Mouse (Mus musculus): ENCODE measurements around the gene Acot13. TPM values are rescaled to one million over a fixed set of nuclear protein-coding genes. Genes with fewer than 3 reads are reported as not detected.

Gene Acot13
- polyA plus RNA-seq, 2 experiments: 38.2 to 61.9 TPM

DNA sequence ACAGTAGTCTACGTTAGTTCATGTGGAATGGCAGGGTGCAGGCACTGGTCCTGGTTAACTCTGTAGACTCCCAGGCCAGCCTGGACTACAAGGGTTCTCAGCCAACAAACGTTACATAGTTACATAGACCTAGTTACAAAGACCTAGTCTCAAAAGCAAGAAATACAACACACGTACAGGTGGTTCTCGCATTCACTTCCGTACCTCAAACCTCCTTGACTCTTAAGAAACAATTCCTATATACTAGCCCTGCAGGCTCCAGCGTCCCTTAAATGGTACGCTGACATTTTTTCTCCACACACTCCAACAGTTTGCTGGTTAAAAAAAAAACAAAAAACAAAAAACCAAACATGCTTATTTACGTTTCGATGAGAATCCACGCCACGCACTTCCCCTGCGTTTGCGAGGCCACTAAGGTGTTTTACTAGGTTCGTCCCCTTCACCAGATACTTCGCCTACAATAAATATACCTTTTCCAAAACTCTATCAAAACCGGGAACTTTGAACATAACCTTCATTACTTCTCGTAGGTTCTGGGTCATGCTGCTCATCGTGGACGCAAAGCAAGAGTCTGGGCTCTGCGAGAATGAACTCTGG is 486 bp downstream of the Acot13 start:
- ATAC-seq (ENCODE audit: insufficient read depth) (peak; percentile 12; the same call in 1 of the 2 replicates), DNase-seq (ENCODE audit: low read depth in 3 of 3, low spot score in 3 of 3) (peak in 1 of 3 experiments; percentile 17)
- TF ChIP-seq EP300 (IDR thresholded peaks at IDR 0.05; ENCODE audit: low read depth): no peak
- TF ChIP-seq CTCF (IDR thresholded peaks at IDR 0.05; ENCODE audit: low read depth): no peak
- Histone ChIP-seq H3K27me3 (ENCODE audit: control insufficient read depth, insufficient read depth, low read length) (no peaks in the 10 kb centered on the region), H3K9ac (replicated peaks) (peak overlapping the region; percentile 68), H3K27ac (peak overlapping the region; percentile 86), H3K36me3 (replicated peaks; ENCODE audit: control insufficient read depth, insufficient read depth, low read depth) (no peaks in the 10 kb centered on the region; the same call in 1 of the 2 replicates), H3K4me2 (ENCODE audit: low read depth) (peak overlapping the region; percentile 95), H3K4me1 (replicated peaks; ENCODE audit: control insufficient read depth in 2 of 2, insufficient read depth in 2 of 2, low read length in 1 of 2) (peaks cover 9 to 11% of the 10 kb centered on the region in 2 experiments), H3K4me3 (ENCODE audit: insufficient read depth in 1 of 2, low read depth in 2 of 2, low read length in 2 of 2) (peak overlapping the region; percentile 75 to 99), H3K9me3 (ENCODE audit: control insufficient read depth, low read length) (no peaks in the 10 kb centered on the region)
- 1% methylated on average over 20 of the region's 20 CpGs for WGBS (ENCODE audit: insufficient replicate concordance)

DNA sequence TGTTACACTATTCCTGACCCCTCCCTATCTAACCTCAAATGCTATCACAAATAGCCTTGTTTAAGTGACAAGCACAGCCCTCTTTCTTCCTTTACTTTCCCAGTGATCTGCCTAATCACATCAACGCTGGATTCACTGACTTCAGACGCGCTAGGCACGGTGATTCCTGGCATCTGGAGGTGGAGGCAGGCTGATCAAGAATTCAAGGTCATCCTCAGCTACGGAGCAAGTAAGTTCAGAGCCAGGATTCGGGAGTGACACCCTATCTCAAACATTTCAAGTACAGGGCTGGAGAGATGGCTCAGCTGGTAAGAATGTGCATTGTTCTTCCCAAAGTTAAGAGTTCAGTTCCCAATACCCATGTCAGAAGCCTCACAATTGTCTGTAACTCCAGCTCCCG is 5.2 kb downstream of the Acot13 start:
- Histone ChIP-seq H3K4me1 (replicated peaks; ENCODE audit: control insufficient read depth in 2 of 2, insufficient read depth in 2 of 2, low read length in 1 of 2) (0 out of 4 replicates have a peak, but pooled peaks cover 0 to 2% of the 10 kb centered on the region in 2 experiments), H3K4me2 (ENCODE audit: low read depth) (no peak overlapping the region), H3K4me3 (ENCODE audit: insufficient read depth in 1 of 2, low read depth in 2 of 2, low read length in 2 of 2) (no peak overlapping the region), H3K27ac (no peak overlapping the region), H3K36me3 (replicated peaks; ENCODE audit: control insufficient read depth, insufficient read depth, low read depth) (no peaks in the 10 kb centered on the region), H3K9ac (replicated peaks) (no peak overlapping the region), H3K9me3 (ENCODE audit: control insufficient read depth, low read length) (no peaks in the 10 kb centered on the region), H3K27me3 (ENCODE audit: control insufficient read depth, insufficient read depth, low read length) (no peaks in the 10 kb centered on the region)
- DNase-seq (ENCODE audit: low read depth in 3 of 3, low spot score in 3 of 3) (no peak), ATAC-seq (ENCODE audit: insufficient read depth) (no peak)
- TF ChIP-seq CTCF (IDR thresholded peaks at IDR 0.05; ENCODE audit: low read depth) (no peak), EP300 (IDR thresholded peaks at IDR 0.05; ENCODE audit: low read depth) (no peak)
- WGBS (ENCODE audit: insufficient replicate concordance): 71% methylated on average over 7 of the region's 7 CpGs

DNA sequence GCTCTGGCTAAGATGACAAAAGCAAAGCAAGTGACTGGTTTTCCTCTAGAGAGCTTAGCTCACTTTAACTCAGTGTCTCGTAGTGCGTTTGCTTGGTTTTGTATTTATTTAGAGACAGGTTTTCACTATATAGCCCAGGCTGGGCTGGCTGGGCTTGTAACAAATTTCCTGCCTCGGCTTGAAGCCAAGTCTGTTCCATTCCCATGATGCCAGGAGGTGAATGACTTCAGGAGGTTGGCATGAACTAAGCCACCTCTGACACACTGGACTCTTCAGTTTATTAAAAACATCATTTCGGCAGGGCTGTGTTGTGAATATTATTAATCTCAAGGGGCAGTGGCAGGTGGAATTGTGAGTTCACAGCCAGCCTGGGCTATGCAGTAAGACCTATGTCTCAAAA is 5.8 kb downstream of the Acot13 start:
- Histone ChIP-seq H3K9ac (replicated peaks) (no peak overlapping the region), H3K4me1 (replicated peaks; ENCODE audit: control insufficient read depth in 2 of 2, insufficient read depth in 2 of 2, low read length in 1 of 2) (0 out of 4 replicates have a peak, but pooled peaks cover 0 to under 1% of the 10 kb centered on the region in 2 experiments), H3K4me2 (ENCODE audit: low read depth) (no peak overlapping the region), H3K9me3 (ENCODE audit: control insufficient read depth, low read length) (no peaks in the 10 kb centered on the region), H3K27ac (no peak overlapping the region), H3K27me3 (ENCODE audit: control insufficient read depth, insufficient read depth, low read length) (no peaks in the 10 kb centered on the region), H3K36me3 (replicated peaks; ENCODE audit: control insufficient read depth, insufficient read depth, low read depth) (no peaks in the 10 kb centered on the region), H3K4me3 (ENCODE audit: insufficient read depth in 1 of 2, low read depth in 2 of 2, low read length in 2 of 2) (no peak overlapping the region)
- WGBS (ENCODE audit: insufficient replicate concordance): 78% methylated on average over 4 of the region's 4 CpGs
- ATAC-seq (ENCODE audit: insufficient read depth) (no peak), DNase-seq (ENCODE audit: low read depth in 3 of 3, low spot score in 3 of 3) (no peak)
- no peak for TF ChIP-seq EP300 (IDR thresholded peaks at IDR 0.05; ENCODE audit: low read depth)
- TF ChIP-seq CTCF (IDR thresholded peaks at IDR 0.05; ENCODE audit: low read depth): no peak

DNA sequence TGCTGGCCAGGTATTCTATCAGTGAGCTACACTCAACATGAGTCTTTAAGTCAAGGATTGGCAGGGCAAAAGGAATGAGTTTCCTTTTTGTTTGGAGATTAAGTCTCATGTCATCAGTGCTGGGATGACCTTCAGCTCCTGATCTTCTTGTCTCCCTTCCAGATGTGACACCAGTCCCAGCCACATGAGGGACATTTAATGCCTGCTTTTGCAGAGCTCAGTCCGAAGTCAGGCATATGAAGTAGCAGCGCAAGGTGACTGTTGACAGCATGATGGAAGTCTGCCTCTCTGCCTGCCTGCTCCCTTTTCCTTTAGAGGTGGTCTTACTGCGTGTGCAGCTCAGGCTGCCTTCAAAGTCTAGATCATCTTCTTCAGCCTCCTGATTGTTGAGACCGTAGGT is 6.7 kb downstream of the Acot13 start:
- H3K27me3 ChIP-seq (ENCODE audit: control insufficient read depth, insufficient read depth, low read length): no peaks in the 10 kb centered on the region
- no peak for TF ChIP-seq EP300 (IDR thresholded peaks at IDR 0.05; ENCODE audit: low read depth)
- no peak for TF ChIP-seq CTCF (IDR thresholded peaks at IDR 0.05; ENCODE audit: low read depth)
- no peak for DNase-seq (ENCODE audit: low read depth in 3 of 3, low spot score in 3 of 3)
- H3K9me3 ChIP-seq (ENCODE audit: control insufficient read depth, low read length): no peaks in the 10 kb centered on the region
- ATAC-seq (ENCODE audit: insufficient read depth): no peak
- no peak overlapping the region for H3K27ac ChIP-seq
- H3K4me2 ChIP-seq (ENCODE audit: low read depth): no peak overlapping the region
- WGBS (ENCODE audit: insufficient replicate concordance): 84% methylated on average over 4 of the region's 4 CpGs
- H3K4me3 ChIP-seq (ENCODE audit: insufficient read depth in 1 of 2, low read depth in 2 of 2, low read length in 2 of 2): no peak overlapping the region
- H3K4me1 ChIP-seq (replicated peaks; ENCODE audit: control insufficient read depth in 2 of 2, insufficient read depth in 2 of 2, low read length in 1 of 2): no peaks in the 10 kb centered on the region
- H3K9ac ChIP-seq (replicated peaks): no peak overlapping the region
- H3K36me3 ChIP-seq (replicated peaks; ENCODE audit: control insufficient read depth, insufficient read depth, low read depth): no peaks in the 10 kb centered on the region

DNA sequence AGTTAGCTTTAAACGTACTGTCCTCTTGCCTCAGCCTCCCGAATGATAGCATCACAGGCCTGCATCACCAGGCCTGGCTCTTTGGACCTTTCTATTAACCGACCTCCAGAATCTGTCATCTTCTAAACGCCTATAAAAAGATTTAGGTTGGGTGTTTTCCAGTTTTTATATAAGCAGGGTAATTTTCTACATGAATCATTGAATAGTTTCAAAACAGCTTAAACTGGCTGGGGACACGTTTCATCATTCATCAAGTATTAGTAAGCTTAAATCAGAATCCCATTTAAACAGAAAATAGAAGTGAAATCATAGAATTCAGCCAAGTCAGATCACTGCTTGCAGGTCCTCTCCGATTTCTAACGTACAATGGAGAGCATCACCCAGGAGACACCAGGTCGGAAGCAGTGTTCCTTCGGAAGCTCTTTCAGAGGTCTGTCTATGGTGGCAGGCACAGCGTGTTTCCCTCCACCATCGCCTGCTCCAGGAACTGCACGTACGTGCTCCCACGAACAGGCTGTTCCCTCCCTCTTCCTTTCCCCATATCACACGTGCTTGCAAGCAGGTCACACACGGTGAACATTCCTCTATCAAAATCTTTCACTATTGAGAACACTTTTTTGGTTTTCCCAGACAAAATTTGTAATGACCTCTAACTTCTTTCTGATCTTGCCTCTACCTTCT is 8.5 kb downstream of the Acot13 start:
- H3K27me3 ChIP-seq (ENCODE audit: control insufficient read depth, insufficient read depth, low read length): no peaks in the 10 kb centered on the region
- H3K27ac ChIP-seq: no peak overlapping the region
- WGBS (ENCODE audit: insufficient replicate concordance): 79% methylated on average over 16 of the region's 16 CpGs
- H3K4me3 ChIP-seq (ENCODE audit: insufficient read depth in 1 of 2, low read depth in 2 of 2, low read length in 2 of 2): no peak overlapping the region
- no peak overlapping the region for H3K4me2 ChIP-seq (ENCODE audit: low read depth)
- no peaks in the 10 kb centered on the region for H3K4me1 ChIP-seq (replicated peaks; ENCODE audit: control insufficient read depth in 2 of 2, insufficient read depth in 2 of 2, low read length in 1 of 2)
- ATAC-seq (ENCODE audit: insufficient read depth): no peak
- H3K9ac ChIP-seq (replicated peaks): no peak overlapping the region
- no peaks in the 10 kb centered on the region; the same call in 1 of the 2 replicates for H3K36me3 ChIP-seq (replicated peaks; ENCODE audit: control insufficient read depth, insufficient read depth, low read depth)
- no peak for DNase-seq (ENCODE audit: low read depth in 3 of 3, low spot score in 3 of 3)
- no peaks in the 10 kb centered on the region for H3K9me3 ChIP-seq (ENCODE audit: control insufficient read depth, low read length)
- TF ChIP-seq CTCF (IDR thresholded peaks at IDR 0.05; ENCODE audit: low read depth) (no peak), EP300 (IDR thresholded peaks at IDR 0.05; ENCODE audit: low read depth) (no peak)

Data from liver, embryonic 14.5 days (tissue).